In the genomic region with DNA sequence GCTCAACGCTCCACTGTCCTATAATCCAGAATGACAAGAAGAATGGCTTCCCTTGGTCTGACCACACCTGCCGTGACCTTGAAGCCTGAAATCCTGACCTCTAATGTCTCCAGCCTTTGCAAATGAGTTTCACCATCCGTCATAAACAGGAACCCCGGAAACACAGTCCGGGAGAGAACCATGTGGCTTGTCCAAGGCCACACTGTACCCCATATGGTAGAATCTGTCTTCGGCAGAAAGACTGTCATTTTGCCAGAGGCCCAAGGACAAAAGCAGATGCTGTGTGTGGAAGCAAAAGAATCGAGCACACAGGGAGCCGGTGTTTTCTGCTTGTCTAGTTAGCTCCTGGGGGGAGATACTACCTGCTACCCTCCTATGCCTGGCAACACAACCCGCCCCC, we compare ENCODE assay signal across 29 mouse cellular contexts. TPM values are rescaled to one million over a fixed set of nuclear protein-coding genes. Genes with fewer than 3 reads are reported as not detected.
DNase-seq lines count a peak whose midpoint lies in the region; ATAC-seq and TF ChIP-seq lines count a peak whose summit lies in the region.
"Had no signal": no experiment of that assay in that cellular context is flagged by ENCODE, and none has a peak within 500 bp of the region (broad histone marks: within the 10 kb centered on the region; RNA-seq: fewer than 3 reads in every experiment).

No protein-coding gene starts in this region.

- H3K9me3 ChIP-seq in forebrain, embryonic 15.5 days: no peaks in the 10 kb centered on the region
- H3K9me3 ChIP-seq in forebrain, embryonic 13.5 days (replicated peaks): no peaks in the 10 kb centered on the region
- H3K9me3 ChIP-seq in kidney, embryonic 15.5 days (replicated peaks): no peaks in the 10 kb centered on the region
- H3K9me3 ChIP-seq: embryonic facial prominence, embryonic 10.5 days; embryonic facial prominence, embryonic 15.5 days; heart, embryonic 12.5 days; hindbrain, embryonic 13.5 days; limb, embryonic 13.5 days; lung, embryonic 15.5 days had no signal

- 61% methylated on average over 9 of the region's 9 CpGs for WGBS in forebrain, embryonic 15.5 days
- 78% methylated on average over 9 of the region's 9 CpGs for WGBS in forebrain, embryonic 13.5 days
- WGBS in kidney, embryonic 15.5 days: 83% methylated on average over 9 of the region's 9 CpGs

- ATAC-seq in forebrain, embryonic 15.5 days (replicated peaks): no peak
- no peak for ATAC-seq in forebrain, embryonic 13.5 days
- no peak for ATAC-seq in kidney, embryonic 15.5 days (replicated peaks; ENCODE audit: low FRiP score)
- ATAC-seq: intestine, postnatal 0 days; midbrain, embryonic 16.5 days; Patski had no signal

- DNase-seq in adrenal gland, postnatal 10 days: peak; percentile 50
- no peak for DNase-seq in adrenal gland, postnatal 4 days (ENCODE audit: low spot score in 2 of 2)
- no peak for DNase-seq in left cerebral cortex, adult 2 months (ENCODE audit: extremely low spot score in 1 of 2, low spot score in 2 of 2)
- no peak for DNase-seq in left cerebral cortex, postnatal 10 days (ENCODE audit: extremely low spot score in 1 of 2, low spot score in 2 of 2)
- no peak for DNase-seq in spleen, adult 12 weeks (ENCODE audit: low spot score)
- DNase-seq: cerebellum, adult 11-12 months; heart, adult 2 months; heart, postnatal 4 days; kidney, adult 9 months; kidney, postnatal 14 days; thymus, adult 18-20 months; thymus, postnatal 25 days had no signal

- H3K36me3 ChIP-seq in forebrain, embryonic 15.5 days: no peaks in the 10 kb centered on the region
- H3K36me3 ChIP-seq in forebrain, embryonic 13.5 days (ENCODE audit: poor library complexity, severe bottlenecking): no peaks in the 10 kb centered on the region
- no peaks in the 10 kb centered on the region for H3K36me3 ChIP-seq in kidney, embryonic 15.5 days
- H3K36me3 ChIP-seq: embryonic facial prominence, embryonic 10.5 days; embryonic facial prominence, embryonic 15.5 days; heart, embryonic 12.5 days; hindbrain, embryonic 13.5 days; limb, embryonic 13.5 days; lung, embryonic 15.5 days had no signal

- H3K4me1 ChIP-seq in forebrain, embryonic 15.5 days: peaks cover 15% of the 10 kb centered on the region
- H3K4me1 ChIP-seq in forebrain, embryonic 13.5 days: peaks cover 13% of the 10 kb centered on the region
- H3K4me1 ChIP-seq in kidney, embryonic 15.5 days: peaks cover 15% of the 10 kb centered on the region

- H3K27me3 ChIP-seq in forebrain, embryonic 15.5 days: no peaks in the 10 kb centered on the region
- peaks cover 8% of the 10 kb centered on the region; the same call in 1 of the 2 replicates for H3K27me3 ChIP-seq in forebrain, embryonic 13.5 days
- 0 out of 2 replicates have a peak, but pooled peaks cover 12% of the 10 kb centered on the region for H3K27me3 ChIP-seq in kidney, embryonic 15.5 days

- no peak for TF ChIP-seq CTCF in left cerebral cortex, adult 2 months (IDR thresholded peaks at IDR 0.05)

- H3K4me3 ChIP-seq in forebrain, embryonic 15.5 days: no peak overlapping the region
- H3K4me3 ChIP-seq in forebrain, embryonic 13.5 days: no peak overlapping the region
- H3K4me3 ChIP-seq in left cerebral cortex, adult 2 months: no peak overlapping the region
- no peak overlapping the region for H3K4me3 ChIP-seq in kidney, embryonic 15.5 days (replicated peaks)
- H3K4me3 ChIP-seq: embryonic facial prominence, embryonic 10.5 days; embryonic facial prominence, embryonic 15.5 days; heart, adult 2 months; heart, embryonic 12.5 days; hindbrain, embryonic 13.5 days; limb, embryonic 13.5 days; lung, embryonic 15.5 days had no signal

- peak overlapping the region; percentile 40 for H3K27ac ChIP-seq in forebrain, embryonic 15.5 days (replicated peaks)
- H3K27ac ChIP-seq in forebrain, embryonic 13.5 days: no peak overlapping the region
- peak overlapping the region; percentile 72 for H3K27ac ChIP-seq in left cerebral cortex, adult 2 months
- no peak overlapping the region for H3K27ac ChIP-seq in kidney, embryonic 15.5 days
- H3K27ac ChIP-seq: embryonic facial prominence, embryonic 10.5 days; embryonic facial prominence, embryonic 15.5 days; heart, adult 2 months; hindbrain, embryonic 13.5 days; limb, embryonic 13.5 days; lung, embryonic 15.5 days; stomach, postnatal 0 days had no signal

- intact Hi-C loops in left cerebral cortex, adult 2 months (cut with DNase I): no loop called here
- intact Hi-C loops in left cerebral cortex, postnatal 10 days (cut with DNase I): no loop called here

- H3K9ac ChIP-seq in forebrain, embryonic 15.5 days (replicated peaks): no peak overlapping the region
- H3K9ac ChIP-seq in forebrain, embryonic 13.5 days: no peak overlapping the region
- no peak overlapping the region for H3K9ac ChIP-seq in kidney, embryonic 15.5 days
- H3K9ac ChIP-seq: embryonic facial prominence, embryonic 15.5 days; heart, embryonic 12.5 days; hindbrain, embryonic 13.5 days; limb, embryonic 13.5 days; lung, embryonic 15.5 days had no signal

- H3K4me2 ChIP-seq in forebrain, embryonic 15.5 days (replicated peaks): no peak overlapping the region
- no peak overlapping the region for H3K4me2 ChIP-seq in forebrain, embryonic 13.5 days
- no peak overlapping the region for H3K4me2 ChIP-seq in kidney, embryonic 15.5 days
- H3K4me2 ChIP-seq: embryonic facial prominence, embryonic 15.5 days; heart, embryonic 12.5 days; hindbrain, embryonic 13.5 days; limb, embryonic 13.5 days; liver, embryonic 11.5 days; lung, embryonic 15.5 days; midbrain, embryonic 11.5 days had no signal

RNA-seq across cellular contexts. Expression of a gene that starts 18.3 kb away (rescaled TPM):
- total RNA-seq in adrenal gland, postnatal 10 days (2021): 1 to 10 TPM; 4.1 to 4.4 TPM
- 1 to 10 TPM; 4.5 to 5.0 TPM for total RNA-seq in adrenal gland, postnatal 4 days (2021)
- polyA plus RNA-seq in forebrain, embryonic 15.5 days (2015; fragmentation: Nextera tagmentation; extraction: Ambion mirVana): 9.2 and 9.8 TPM in 2 replicates
- polyA plus RNA-seq in forebrain, embryonic 13.5 days (2015; fragmentation: Nextera tagmentation; extraction: Ambion mirVana): 5.7 and 12.6 TPM in 2 replicates
- total RNA-seq in left cerebral cortex, adult 2 months (2021): 100 to 1,000 TPM; 319 to 335 TPM
- total RNA-seq in left cerebral cortex, postnatal 10 days (2021): 100 to 1,000 TPM; 109 to 111 TPM
- polyA plus RNA-seq in kidney, embryonic 15.5 days (2015; fragmentation: Nextera tagmentation; extraction: Ambion mirVana): 1.7 TPM in 2 replicates
- total RNA-seq: megakaryocyte progenitor cell, adult 5-6 weeks; neutrophil, adult 5-6 weeks had no signal

RNA-seq across cellular contexts. Expression of a gene that starts 23.2 kb away (rescaled TPM):
- total RNA-seq in adrenal gland, postnatal 10 days (2021): 10 to 100 TPM; 86.6 to 97.6 TPM
- 10 to 100 TPM; 45.9 to 46.8 TPM for total RNA-seq in adrenal gland, postnatal 4 days (2021)
- 96.9 and 98.6 TPM in 2 replicates for polyA plus RNA-seq in forebrain, embryonic 15.5 days (2015; fragmentation: Nextera tagmentation; extraction: Ambion mirVana)
- 102 and 112 TPM in 2 replicates for polyA plus RNA-seq in forebrain, embryonic 13.5 days (2015; fragmentation: Nextera tagmentation; extraction: Ambion mirVana)
- total RNA-seq in left cerebral cortex, adult 2 months (2021): 100 to 1,000 TPM; 116 to 117 TPM
- 10 to 100 TPM; 35.5 to 35.7 TPM for total RNA-seq in left cerebral cortex, postnatal 10 days (2021)
- 114 and 123 TPM in 2 replicates for polyA plus RNA-seq in kidney, embryonic 15.5 days (2015; fragmentation: Nextera tagmentation; extraction: Ambion mirVana)

RNA-seq across cellular contexts. Expression of a gene that starts 54.5 kb away (rescaled TPM):
- 100 to 1,000 TPM; 160 to 163 TPM for total RNA-seq in adrenal gland, postnatal 10 days (2021)
- 100 to 1,000 TPM; 208 to 242 TPM for total RNA-seq in adrenal gland, postnatal 4 days (2021)
- 22.7 and 27.7 TPM in 2 replicates for polyA plus RNA-seq in forebrain, embryonic 15.5 days (2015; fragmentation: Nextera tagmentation; extraction: Ambion mirVana)
- polyA plus RNA-seq in forebrain, embryonic 13.5 days (2015; fragmentation: Nextera tagmentation; extraction: Ambion mirVana): 23.5 and 25.9 TPM in 2 replicates
- total RNA-seq in left cerebral cortex, adult 2 months (2021): 10 to 100 TPM; 87.8 to 89.8 TPM
- 10 to 100 TPM; 68.0 to 72.3 TPM for total RNA-seq in left cerebral cortex, postnatal 10 days (2021)
- polyA plus RNA-seq in kidney, embryonic 15.5 days (2015; fragmentation: Nextera tagmentation; extraction: Ambion mirVana): 84.7 and 97.3 TPM in 2 replicates

Comparison
In these comparisons a context has a peak if more than half of its experiments do, and no peak if none do; other contexts are left out.
1. H3K27ac ChIP-seq: peak in forebrain, embryonic 15.5 days (single experiment) and left cerebral cortex, adult 2 months (single experiment); none in forebrain, embryonic 13.5 days (single experiment) and kidney, embryonic 15.5 days (single experiment).
2. RNA of a gene that starts 18.3 kb away (total RNA-seq): 319 to 335 TPM in left cerebral cortex, adult 2 months and 109 to 111 TPM in left cerebral cortex, postnatal 10 days; 4.5 to 5.0 TPM in adrenal gland, postnatal 4 days and 4.1 to 4.4 TPM in adrenal gland, postnatal 10 days; every median in the first group is over 10 times any median in the second.